Mouse (Mus musculus) MEL (cell line): ENCODE results near the gene Rgl3. TPM values are rescaled to one million over a fixed set of nuclear protein-coding genes. Genes with fewer than 3 reads are reported as not detected.

Experiments used
- DNase-seq: peaks from one replicate; pipeline ENCODE4 v3.0.0; 2011; ENCODE audit warnings: low read depth, low spot score
- H3K27ac ChIP-seq: 2 replicates; pipeline ENCODE4 v1.5.1; 2012; ENCODE audit warnings: low read depth, mild to moderate bottlenecking, control low read depth, low read length, moderate library complexity; ENCODE audit not compliant: control insufficient read depth
- H3K27me3 ChIP-seq, 2 experiments: fragments of 150-350 bp in 1 of 2; sonication (generic) in 1 of 2; 2 replicates each; pipeline ENCODE4 v1.6.1; 2012; ENCODE audit warnings: low read length in 2 of 2, mild to moderate bottlenecking in 2 of 2, improper control_type of control experiment in 1 of 2, moderate library complexity in 1 of 2; ENCODE audit not compliant: insufficient read depth in 2 of 2, control insufficient read depth in 1 of 2
- H3K36me3 ChIP-seq, 2 experiments: 2 replicates each; pipeline ENCODE4 v1.6.1; 2012 to 2014; ENCODE audit warnings: low read length in 2 of 2, improper control_type of control experiment in 1 of 2, inconsistent platforms in 1 of 2, mild to moderate bottlenecking in 1 of 2; ENCODE audit not compliant: insufficient read depth in 2 of 2, control insufficient read depth in 1 of 2
- H3K4me1 ChIP-seq, 2 experiments: fragments of 150-350 bp in 1 of 2; sonication (generic) in 1 of 2; 2 replicates each; pipeline ENCODE4 v1.6.1; 2012; ENCODE audit warnings: low read length in 2 of 2, improper control_type of control experiment in 1 of 2, mild to moderate bottlenecking in 1 of 2; ENCODE audit not compliant: insufficient read depth in 2 of 2, control insufficient read depth in 1 of 2
- H3K4me3 ChIP-seq, 2 experiments: fragments of 150-350 bp in 1 of 2; sonication (generic) in 1 of 2; 2 replicates each; pipeline ENCODE4 v1.5.1; 2012; ENCODE audit warnings: low read depth in 2 of 2, low read length in 2 of 2, mild to moderate bottlenecking in 2 of 2, moderate library complexity in 2 of 2, control low read depth in 1 of 2, improper control_type of control experiment in 1 of 2; ENCODE audit not compliant: control insufficient read depth in 1 of 2, insufficient read depth in 1 of 2
- H3K79me2 ChIP-seq: 2 replicates; pipeline ENCODE4 v1.6.1; 2012; ENCODE audit warnings: mild to moderate bottlenecking, low read length, moderate library complexity; ENCODE audit not compliant: control insufficient read depth, poor library complexity, insufficient read depth
- H3K9ac ChIP-seq: 2 replicates; pipeline ENCODE4 v1.6.1; 2012; ENCODE audit warnings: low read depth, mild to moderate bottlenecking, control low read depth, low read length, moderate library complexity; ENCODE audit not compliant: control insufficient read depth, poor library complexity, severe bottlenecking
- H3K9me3 ChIP-seq: fragments of 150-350 bp; sonication (generic); replicated peaks from 2 replicates; pipeline ENCODE4 v1.6.1; 2012; ENCODE audit warnings: mild to moderate bottlenecking, low read length, improper control_type of control experiment, moderate library complexity; ENCODE audit not compliant: insufficient read depth
- BHLHE40 ChIP-seq: IDR thresholded peaks from 2 replicates; pipeline ENCODE4 v1.6.1; 2012; ENCODE audit warnings: low read depth, mild to moderate bottlenecking, inconsistent platforms, low read length, improper control_type of control experiment, borderline replicate concordance
- CHD1 ChIP-seq: IDR thresholded peaks from 2 replicates; pipeline ENCODE4 v1.6.1; 2012; ENCODE audit warnings: low read depth, mild to moderate bottlenecking, inconsistent platforms, low read length, improper control_type of control experiment
- CTCF ChIP-seq, 3 experiments: IDR thresholded peaks in 2 of 3; conservative IDR thresholded peaks in 1 of 3; 2 replicates each; pipeline ENCODE4 v1.5.1; 2011 to 2012; ENCODE audit warnings: low read length in 3 of 3, low read depth in 2 of 3, mild to moderate bottlenecking in 2 of 3, improper control_type of control experiment in 1 of 3, inconsistent platforms in 1 of 3, mixed read lengths in 1 of 3, moderate library complexity in 1 of 3; ENCODE audit not compliant: control insufficient read depth in 1 of 3, insufficient read depth in 1 of 3, poor library complexity in 1 of 3, severe bottlenecking in 1 of 3
- E2F4 ChIP-seq: IDR thresholded peaks from 2 replicates; pipeline ENCODE4 v1.6.1; 2011; ENCODE audit warnings: low read depth, low read length, improper control_type of control experiment, borderline replicate concordance
- EP300 ChIP-seq, 2 experiments: IDR thresholded peaks; 2 replicates each; pipeline ENCODE4 v1.6.1; 2011; ENCODE audit warnings: improper control_type of control experiment in 2 of 2, low read length in 2 of 2, low read depth in 1 of 2, mild to moderate bottlenecking in 1 of 2
- ETS1 ChIP-seq: IDR thresholded peaks from 2 replicates; pipeline ENCODE4 v1.6.1; 2012; ENCODE audit warnings: low read depth, mild to moderate bottlenecking, inconsistent platforms, low read length, improper control_type of control experiment, moderate library complexity
- GABPA ChIP-seq: IDR thresholded peaks from 2 replicates; pipeline ENCODE4 v1.6.1; 2012; ENCODE audit warnings: low read depth, mild to moderate bottlenecking, inconsistent platforms, low read length, improper control_type of control experiment, moderate library complexity
- GATA1 ChIP-seq: IDR thresholded peaks from 2 replicates; pipeline ENCODE4 v1.6.1; 2011; ENCODE audit warnings: low read depth, low read length, improper control_type of control experiment
- JUND ChIP-seq: IDR thresholded peaks from 2 replicates; pipeline ENCODE4 v1.6.1; 2011; ENCODE audit warnings: low read depth, mild to moderate bottlenecking, improper control_type of control experiment, low read length
- KAT2A ChIP-seq: conservative IDR thresholded peaks from 2 replicates; pipeline ENCODE4 v1.6.1; 2012; ENCODE audit warnings: low read depth, low read length, improper control_type of control experiment, inconsistent platforms
- MAFK ChIP-seq: IDR thresholded peaks from 2 replicates; pipeline ENCODE4 v1.6.1; 2011; ENCODE audit warnings: low read depth, mild to moderate bottlenecking, low read length, improper control_type of control experiment, borderline replicate concordance
- MAX ChIP-seq: IDR thresholded peaks from 2 replicates; pipeline ENCODE4 v1.6.1; 2011; ENCODE audit warnings: low read length, improper control_type of control experiment
- MEF2A ChIP-seq: IDR thresholded peaks from 2 replicates; pipeline ENCODE4 v1.6.1; 2014; ENCODE audit warnings: low read depth, mild to moderate bottlenecking, inconsistent platforms, low read length, improper control_type of control experiment; ENCODE audit not compliant: poor library complexity, insufficient replicate concordance, severe bottlenecking; ENCODE audit errors: extremely low read depth
- MXI1 ChIP-seq: IDR thresholded peaks from 2 replicates; pipeline ENCODE4 v1.6.1; 2011; ENCODE audit warnings: mild to moderate bottlenecking, low read depth, low read length, improper control_type of control experiment
- MYB ChIP-seq: IDR thresholded peaks from 2 replicates; pipeline ENCODE4 v1.6.1; 2011; ENCODE audit warnings: mild to moderate bottlenecking, low read depth, low read length, improper control_type of control experiment
- MYC ChIP-seq: IDR thresholded peaks from 2 replicates; pipeline ENCODE4 v1.6.1; 2011; ENCODE audit warnings: low read depth, mild to moderate bottlenecking, low read length, improper control_type of control experiment, moderate library complexity
- NELFE ChIP-seq: IDR thresholded peaks from 2 replicates; pipeline ENCODE4 v1.6.1; 2011; ENCODE audit warnings: low read depth, low read length, improper control_type of control experiment
- NRF1 ChIP-seq: IDR thresholded peaks from 2 replicates; pipeline ENCODE4 v1.6.1; 2014; ENCODE audit warnings: low read depth, mild to moderate bottlenecking, inconsistent platforms, low read length, improper control_type of control experiment, moderate library complexity; ENCODE audit not compliant: poor library complexity, insufficient read depth, severe bottlenecking
- POLR2A ChIP-seq, 2 experiments: IDR thresholded peaks; 2 replicates each; pipeline ENCODE4 v1.6.1; 2011 to 2012; ENCODE audit warnings: low read length in 2 of 2, mild to moderate bottlenecking in 2 of 2, control low read depth in 1 of 2, improper control_type of control experiment in 1 of 2, low read depth in 1 of 2, moderate library complexity in 1 of 2; ENCODE audit not compliant: control insufficient read depth in 1 of 2, insufficient read depth in 1 of 2, poor library complexity in 1 of 2
- POLR2AphosphoS5 ChIP-seq: IDR thresholded peaks from 2 replicates; pipeline ENCODE4 v1.6.1; 2012; ENCODE audit warnings: low read depth, borderline replicate concordance, mild to moderate bottlenecking, inconsistent platforms, low read length, moderate library complexity, mixed read lengths
- RAD21 ChIP-seq: IDR thresholded peaks from 2 replicates; pipeline ENCODE4 v1.6.1; 2011; ENCODE audit warnings: mild to moderate bottlenecking, low read depth, low read length, improper control_type of control experiment
- RCOR1 ChIP-seq: IDR thresholded peaks from 2 replicates; pipeline ENCODE4 v1.6.1; 2012; ENCODE audit warnings: low read depth, mild to moderate bottlenecking, inconsistent platforms, low read length, improper control_type of control experiment
- SIN3A ChIP-seq: IDR thresholded peaks from 2 replicates; pipeline ENCODE4 v1.6.1; 2012; ENCODE audit warnings: low read length, improper control_type of control experiment, inconsistent platforms
- SMC3 ChIP-seq: IDR thresholded peaks from 2 replicates; pipeline ENCODE4 v1.6.1; 2011; ENCODE audit warnings: low read depth, low read length, improper control_type of control experiment
- TBP ChIP-seq: IDR thresholded peaks from 2 replicates; pipeline ENCODE4 v1.8.0; 2011; ENCODE audit warnings: low read depth, low read length, improper control_type of control experiment
- UBTF ChIP-seq: IDR thresholded peaks from 2 replicates; pipeline ENCODE4 v1.6.1; 2012; ENCODE audit warnings: low read depth, mild to moderate bottlenecking, inconsistent platforms, low read length, improper control_type of control experiment, moderate library complexity, borderline replicate concordance; ENCODE audit not compliant: insufficient read depth
- USF2 ChIP-seq, 2 experiments: IDR thresholded peaks; 2 replicates each; pipeline ENCODE4 v1.6.1; 2011 to 2012; ENCODE audit warnings: improper control_type of control experiment in 2 of 2, low read length in 2 of 2, borderline replicate concordance in 1 of 2, inconsistent platforms in 1 of 2, low read depth in 1 of 2, mild to moderate bottlenecking in 1 of 2; ENCODE audit not compliant: insufficient read depth in 1 of 2
- ZMIZ1 ChIP-seq: IDR thresholded peaks from 2 replicates; pipeline ENCODE4 v1.6.1; 2012; ENCODE audit warnings: low read depth, mild to moderate bottlenecking, inconsistent platforms, low read length, improper control_type of control experiment, moderate library complexity
- ZNF384 ChIP-seq: IDR thresholded peaks from 2 replicates; pipeline ENCODE4 v1.6.1; 2012; ENCODE audit warnings: low read depth, mild to moderate bottlenecking, inconsistent platforms, low read length, improper control_type of control experiment
- polyA plus RNA-seq, 2 experiments: library from polyadenylated mRNA; stranded (reverse) in 1 of 2; unstranded in 1 of 2; fragments of >175 nt in 1 of 2; fragments of >200 nt in 1 of 2; gene quantifications; 2 replicates each; pipeline versions ENCODE4 v1.2.1 to v1.2.4; 2012; ENCODE audit warnings: low replicate concordance in 2 of 2, low read depth in 1 of 2; ENCODE audit not compliant: insufficient read length in 2 of 2, insufficient read depth in 1 of 2, missing spikeins in 1 of 2
- total RNA-seq: library from RNA; depleted of rRNA; stranded (reverse); fragments of 300-350 nt; gene quantifications from 2 replicates; pipeline ENCODE4 v1.2.3, GENCODE M21; 2012

Gene Rgl3
- total and polyA plus RNA-seq, 3 experiments, result not detected

DNA sequence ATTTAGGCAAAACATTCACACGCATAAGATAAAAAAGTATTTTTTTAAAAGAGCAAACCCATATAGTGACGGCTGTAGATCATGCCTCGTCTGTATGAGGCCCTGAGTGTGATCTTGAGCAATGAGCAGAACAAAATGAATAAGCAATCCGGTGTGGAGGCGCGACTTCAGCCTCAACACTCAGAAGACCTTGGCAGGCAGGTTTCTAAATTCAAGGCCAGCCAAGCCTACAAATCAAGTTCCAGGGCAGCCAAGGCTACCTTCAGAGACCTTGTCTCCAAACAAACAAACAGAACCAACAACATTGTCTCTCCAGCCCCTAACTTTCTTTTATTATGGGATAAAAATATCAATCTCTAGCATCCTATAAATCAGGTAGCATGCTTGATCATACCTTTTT is 11.1 kb upstream of the Rgl3 start:
- TF ChIP-seq ZNF384, result no peak
- no peak for TF ChIP-seq NELFE
- Histone ChIP-seq H3K79me2 (peaks cover 23% of the 10 kb centered on the region), H3K36me3 (peaks cover 2 to 20% of the 10 kb centered on the region in 2 experiments), H3K4me1 (peaks cover 3 to 22% of the 10 kb centered on the region in 2 experiments), H3K27me3 (peaks cover 0 to 4% of the 10 kb centered on the region in 2 experiments; a peak in 2 of 4 replicates), H3K9me3 (no peaks in the 10 kb centered on the region), H3K4me3 (no peak overlapping the region), H3K9ac (no peak overlapping the region), H3K27ac (no peak overlapping the region)
- no peak for DNase-seq

GRCm38 (mm10) chr9:21996178-21996867 is 7.1 kb upstream of the Rgl3 start:
- H3K27me3 ChIP-seq, result peaks cover 0 to 4% of the 10 kb centered on the region in 2 experiments; a peak in 2 of 4 replicates
- peak overlapping the region; percentile 37; the same call in 1 of the 2 replicates for H3K9ac ChIP-seq
- peak; percentile 60 for DNase-seq
- H3K79me2 ChIP-seq, result no peaks in the 10 kb centered on the region
- no peaks in the 10 kb centered on the region for H3K9me3 ChIP-seq
- peak overlapping the region; percentile 70 for H3K27ac ChIP-seq
- H3K4me1 ChIP-seq, result no peaks in the 10 kb centered on the region
- peak overlapping the region in 1 of 2 experiments; percentile 0; a peak in 1 of 4 replicates for H3K4me3 ChIP-seq
- no peaks in the 10 kb centered on the region for H3K36me3 ChIP-seq
- TF ChIP-seq NELFE (peak; percentile 28; the same call in 1 of the 2 replicates), TBP (no peak), RCOR1 (no peak), E2F4 (no peak), UBTF (no peak), KAT2A (no peak), GABPA (no peak), POLR2AphosphoS5 (no peak), CHD1 (no peak), POLR2A (IDR thresholded peaks at IDR 0.05; ENCODE audit: control insufficient read depth in 1 of 2, insufficient read depth in 1 of 2, low read depth in 1 of 2, low read length in 2 of 2, poor library complexity in 1 of 2) (peak in 1 of 2 experiments; percentile 40; a peak in 1 of 4 replicates), EP300 (IDR thresholded peaks at IDR 0.05; ENCODE audit: low read depth in 1 of 2, low read length in 2 of 2) (no peak), MXI1 (peak; percentile 84), SIN3A (peak; percentile 62), BHLHE40 (no peak), SMC3 (no peak), USF2 (IDR thresholded peaks at IDR 0.05; ENCODE audit: borderline replicate concordance in 1 of 2, insufficient read depth in 1 of 2, low read depth in 1 of 2, low read length in 2 of 2) (no peak), ETS1 (0 out of 2 replicates have a peak, but pooled peaks have one; percentile 17), CTCF (IDR thresholded peaks at IDR 0.05 in 2 of 3, conservative IDR thresholded peaks at IDR 0.05 in 1 of 3; ENCODE audit: control insufficient read depth in 1 of 3, insufficient read depth in 1 of 3, low read depth in 2 of 3, low read length in 3 of 3, poor library complexity in 1 of 3, severe bottlenecking in 1 of 3) (no peak), NRF1 (peak; percentile 27; the same call in 1 of the 2 replicates), MEF2A (no peak), MAX (peak; percentile 42; the same call in 1 of the 2 replicates), MAFK (no peak), MYC (peak; percentile 70; the same call in 1 of the 2 replicates), ZNF384 (no peak), GATA1 (no peak), JUND (no peak), RAD21 (no peak), MYB (no peak), ZMIZ1 (peak; percentile 68; the same call in 1 of the 2 replicates)
